In the genomic region with DNA sequence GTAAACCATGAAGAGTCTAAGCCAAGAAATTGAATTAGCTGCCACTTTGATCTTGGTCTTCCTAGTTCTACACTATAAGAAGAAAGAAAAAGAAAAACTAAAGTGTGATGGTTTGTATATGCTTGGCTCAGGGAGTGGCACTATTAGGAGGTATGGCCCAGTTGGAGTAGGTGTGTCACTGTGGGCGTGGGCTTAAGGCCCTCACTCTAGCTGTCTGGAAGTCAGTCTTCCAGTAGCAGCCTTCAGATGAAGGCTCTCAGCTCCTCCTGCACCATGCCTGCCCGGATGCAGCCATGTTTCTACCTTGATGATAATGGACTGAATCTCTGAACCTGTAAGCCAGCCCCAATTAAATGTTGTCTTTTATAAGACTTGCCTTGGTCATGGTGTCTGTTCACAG, we compare ENCODE assay signal across 4 mouse cellular contexts.
A peak's percentile ranks its signal among the peaks of the same experiment; 100 is the strongest.
DNase-seq lines count a peak whose midpoint lies in the region; ATAC-seq and TF ChIP-seq lines count a peak whose summit lies in the region.
"Not testable (repeated sequence)": the region's sequence is repeated elsewhere in the genome, so short reads cannot be mapped to it uniquely, and the experiment has no call there.

No protein-coding gene starts in this region.

- not testable (repeated sequence) for H3K4me2 ChIP-seq in liver, embryonic 12.5 days; liver, embryonic 14.5 days (ENCODE audit: low read depth); liver, embryonic 16.5 days (ENCODE audit: low read depth, low read length)

- not testable (repeated sequence) for TF ChIP-seq CTCF in liver, embryonic 14.5 days (IDR thresholded peaks at IDR 0.05; ENCODE audit: low read depth)

- not testable (repeated sequence) for H3K36me3 ChIP-seq in liver, embryonic 12.5 days; liver, embryonic 14.5 days (replicated peaks; ENCODE audit: control insufficient read depth, insufficient read depth, low read depth); liver, embryonic 16.5 days (ENCODE audit: control insufficient read depth, insufficient read depth)

- peaks cover 25% of the 10 kb centered on the region for H3K4me1 ChIP-seq in liver, embryonic 12.5 days
- peaks cover 8 to 20% of the 10 kb centered on the region in 2 experiments; a peak in 3 of 4 replicates for H3K4me1 ChIP-seq in liver, embryonic 14.5 days (replicated peaks; ENCODE audit: control insufficient read depth in 2 of 2, insufficient read depth in 2 of 2, low read length in 1 of 2)
- not testable (repeated sequence) for H3K4me1 ChIP-seq in liver, embryonic 16.5 days (ENCODE audit: control insufficient read depth, low read depth, low read length)

- not testable (repeated sequence) for H3K9me3 ChIP-seq in liver, embryonic 12.5 days (replicated peaks); liver, embryonic 14.5 days (ENCODE audit: control insufficient read depth, low read length); liver, embryonic 16.5 days (replicated peaks; ENCODE audit: control insufficient read depth, low read length)

- TF ChIP-seq EP300 in liver, embryonic 14.5 days (IDR thresholded peaks at IDR 0.05; ENCODE audit: low read depth) = not testable (repeated sequence)

- not testable (repeated sequence) for H3K9ac ChIP-seq in liver, embryonic 12.5 days; liver, embryonic 14.5 days (replicated peaks); liver, embryonic 16.5 days (ENCODE audit: low read depth, low read length)

- not testable (repeated sequence) for DNase-seq in liver, embryonic 14.5 days (ENCODE audit: low read depth in 3 of 3, low spot score in 3 of 3)

- H3K27ac ChIP-seq in liver, embryonic 12.5 days; liver, embryonic 14.5 days; liver, embryonic 16.5 days (ENCODE audit: low read length): not testable (repeated sequence)

- 0 out of 2 replicates have a peak, but pooled peaks have one; percentile 36 for ATAC-seq in erythroid progenitor cell, adult 5-6 weeks (replicated peaks; ENCODE audit: low FRiP score, poor library complexity, severe bottlenecking)
- ATAC-seq in liver, embryonic 12.5 days = peak; percentile 45; the same call in 1 of the 2 replicates
- peak; percentile 51; the same call in 1 of the 2 replicates for ATAC-seq in liver, embryonic 14.5 days (ENCODE audit: insufficient read depth)
- peak; percentile 53 for ATAC-seq in liver, embryonic 16.5 days (ENCODE audit: low read depth)

- not testable (repeated sequence) for H3K27me3 ChIP-seq in liver, embryonic 12.5 days (replicated peaks); liver, embryonic 14.5 days (ENCODE audit: control insufficient read depth, insufficient read depth, low read length); liver, embryonic 16.5 days (ENCODE audit: control insufficient read depth, insufficient read depth, low read depth, low read length)

- 49% methylated on average over 2 of the region's 2 CpGs for WGBS in liver, embryonic 12.5 days (ENCODE audit: insufficient replicate concordance)
- 59% methylated on average over 2 of the region's 2 CpGs for WGBS in liver, embryonic 14.5 days (ENCODE audit: insufficient replicate concordance)
- WGBS in liver, embryonic 16.5 days (ENCODE audit: insufficient replicate concordance) = 59% methylated on average over 2 of the region's 2 CpGs

- H3K4me3 ChIP-seq in liver, embryonic 12.5 days; liver, embryonic 14.5 days (ENCODE audit: insufficient read depth in 1 of 2, low read depth in 2 of 2, low read length in 2 of 2); liver, embryonic 16.5 days (ENCODE audit: low read depth, low read length): not testable (repeated sequence)
